Mouse (Mus musculus) cerebellum, postnatal 14 days (tissue): ENCODE measurements at regions not wholly inside any gene's neighbourhood (a gene's known extent, or its start where the extent isn't known, plus 50 kb on each side); places are given as distances from the start of the nearest gene placed in this dataset.
"Not testable (repeated sequence)": the region's sequence is repeated elsewhere in the genome, so short reads cannot be mapped to it uniquely, and the experiment has no call there.

ENCODE experiments used
- DNase-seq, 2 experiments: peaks; one replicate each; pipeline ENCODE4 v3.0.0; 2021; ENCODE audit warnings: mixed read lengths in 2 of 2

- peak in 1 of 2 experiments; percentile 54 for DNase-seq
Observed at GRCm38 (mm10) chr4:81570736-81571135, 128.1 kb upstream of the Mpdz start.

GRCm38 (mm10) chr4:81569531-81569930, 126.9 kb upstream of the Mpdz start:
- DNase-seq, result peak; percentile 37 to 58

DNA sequence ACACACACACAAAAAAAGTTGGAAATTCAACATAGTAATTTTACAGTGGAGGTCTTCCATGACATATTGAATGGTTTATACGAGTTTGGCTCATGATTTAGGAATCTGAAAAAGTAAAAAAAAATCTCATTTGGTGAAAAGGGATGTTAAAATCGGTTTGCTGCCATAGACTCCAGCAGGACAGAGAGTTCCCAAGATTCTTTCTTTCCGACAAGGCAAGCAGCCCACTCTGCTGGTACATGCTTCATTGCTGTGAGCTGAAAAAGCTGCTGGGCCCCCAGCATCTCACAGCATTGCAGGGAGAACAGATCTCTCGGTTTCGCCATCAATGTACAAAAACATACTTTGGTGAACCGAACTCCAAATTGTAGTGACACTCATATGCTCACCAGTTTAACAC, 125.8 kb upstream of the Mpdz start:
- peak; percentile 48 to 62 for DNase-seq

DNA sequence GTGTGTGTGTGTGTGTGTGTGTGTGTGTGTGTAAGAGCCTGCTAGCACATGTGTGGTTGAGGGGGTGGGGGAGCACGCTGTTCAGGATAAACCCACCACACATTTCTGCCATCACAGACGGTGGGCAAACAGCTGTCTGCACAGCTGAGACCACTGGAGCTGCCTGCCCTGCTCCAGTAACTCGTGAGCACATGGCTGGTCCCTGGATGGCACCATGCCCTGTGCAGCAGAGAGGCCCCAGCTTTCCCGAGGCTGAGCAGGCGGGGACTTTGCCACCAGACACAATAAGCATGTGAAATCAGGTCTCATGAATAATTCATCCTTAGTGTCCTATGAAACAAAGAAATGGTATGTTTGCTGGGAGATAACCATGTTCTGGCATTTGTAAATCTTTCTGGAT, 125.3 kb upstream of the Mpdz start:
- peak; percentile 89 to 90 for DNase-seq

GRCm38 (mm10) chr4:81566526-81566925, 123.9 kb upstream of the Mpdz start:
- peak; percentile 64 to 84 for DNase-seq

DNA sequence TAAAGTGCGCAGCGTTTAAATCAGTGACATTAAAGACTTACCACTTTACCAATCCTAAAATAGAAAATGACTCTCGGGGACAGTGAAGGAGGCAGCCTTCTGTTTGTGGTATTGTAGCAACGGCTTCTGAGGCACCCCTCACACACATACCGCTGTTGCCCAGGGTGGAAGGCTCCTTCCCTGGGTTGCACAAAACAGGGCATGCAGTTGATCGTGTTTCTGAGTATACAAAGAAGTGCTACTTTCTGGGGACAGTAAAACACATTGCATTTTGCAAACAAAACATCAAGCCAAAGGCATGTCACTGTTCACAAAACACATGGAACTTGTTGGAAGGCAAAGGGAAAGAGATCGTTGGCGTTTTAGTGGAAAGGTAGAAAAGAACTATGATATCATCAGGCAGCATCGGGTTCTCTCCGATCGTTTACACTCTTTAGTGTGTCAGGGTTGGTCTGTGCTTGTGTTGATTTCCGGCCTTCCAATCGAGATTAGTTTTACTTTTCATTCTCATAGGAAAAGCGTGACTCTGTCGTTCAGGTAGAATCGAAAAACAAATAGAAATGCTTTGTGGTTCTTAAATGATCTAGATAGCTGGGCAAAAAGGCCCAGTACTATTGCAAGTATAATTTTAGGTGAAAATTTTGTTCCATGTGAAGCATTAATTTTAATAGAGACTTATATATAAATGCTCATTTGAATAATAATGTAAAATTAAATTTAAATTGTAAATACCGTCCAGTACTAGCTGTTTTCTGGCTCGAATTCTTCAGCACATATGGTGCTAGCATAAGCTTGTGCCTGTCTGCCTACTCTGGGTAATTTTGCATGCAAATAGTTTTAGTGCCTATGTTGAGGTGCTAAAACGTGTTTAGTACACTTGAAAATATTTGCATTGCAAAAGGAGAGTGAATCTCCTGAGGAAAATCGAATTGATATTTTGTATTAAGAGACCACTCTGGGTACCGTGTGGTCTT, 123.1 kb upstream of the Mpdz start:
- DNase-seq, result peak; percentile 52 to 72

DNA sequence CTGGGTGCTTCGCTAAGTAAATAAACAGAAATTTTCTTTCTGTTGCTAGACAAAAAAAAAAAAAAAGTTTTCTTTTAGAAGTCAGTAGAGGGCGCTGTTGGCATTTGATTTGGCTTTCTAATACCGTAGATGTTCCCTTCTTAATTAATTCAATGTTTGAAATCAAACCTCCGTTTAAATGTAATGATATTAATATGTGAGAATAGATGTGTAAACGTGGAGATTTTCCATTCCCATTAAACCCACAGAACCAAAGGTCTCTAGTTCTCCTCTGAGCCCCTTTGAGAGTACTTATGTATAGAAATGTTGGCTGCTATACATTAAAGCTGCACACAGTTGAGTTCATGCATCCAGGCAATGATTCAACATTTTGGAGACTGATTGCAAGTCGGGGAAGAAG, 121.8 kb upstream of the Mpdz start:
- DNase-seq, result peak in 1 of 2 experiments; percentile 61

DNA sequence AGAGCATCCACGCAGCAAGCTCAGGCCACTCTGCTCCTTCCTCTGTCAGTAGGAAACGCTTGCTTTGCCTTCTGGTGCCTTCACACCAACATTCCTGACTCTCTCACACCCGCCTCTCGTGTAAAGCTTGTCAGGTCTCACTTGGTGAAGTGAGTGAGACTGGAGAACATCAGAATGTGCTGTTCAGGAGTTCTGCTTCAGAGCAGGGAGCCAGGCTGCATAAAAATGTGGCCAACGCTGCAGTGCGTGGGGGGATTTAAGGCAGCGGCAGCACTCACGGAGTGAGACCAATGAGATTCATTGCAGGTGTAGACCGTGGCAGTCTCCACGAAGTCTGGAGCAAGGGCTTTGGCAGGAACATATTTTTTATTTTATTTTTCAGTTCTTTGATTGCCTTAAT, 121.0 kb upstream of the Mpdz start:
- peak; percentile 38 to 52 for DNase-seq

DNA sequence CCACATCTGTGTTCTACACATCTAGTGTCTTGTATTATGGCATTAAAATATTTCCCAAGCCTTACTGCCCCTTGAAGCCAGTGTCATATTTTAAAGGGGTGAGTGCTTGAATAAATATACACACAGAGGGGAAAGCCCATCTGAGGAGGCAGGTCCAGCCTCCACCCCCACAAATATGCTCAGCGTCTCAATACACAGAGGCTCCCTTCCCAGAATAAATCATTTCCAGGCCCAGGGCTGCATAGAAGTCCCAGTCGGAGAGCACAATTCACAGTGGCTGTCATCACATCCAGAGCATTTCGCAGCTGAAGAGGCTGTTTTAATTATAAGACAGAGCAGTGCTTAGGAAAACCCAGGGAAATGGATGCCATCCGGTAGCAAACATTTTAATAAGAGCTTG, 118.8 kb upstream of the Mpdz start:
- DNase-seq, result peak in 1 of 2 experiments; percentile 3

- no peak for DNase-seq
Observed at GRCm38 (mm10) chr4:81550816-81551215, 108.2 kb upstream of the Mpdz start.

DNA sequence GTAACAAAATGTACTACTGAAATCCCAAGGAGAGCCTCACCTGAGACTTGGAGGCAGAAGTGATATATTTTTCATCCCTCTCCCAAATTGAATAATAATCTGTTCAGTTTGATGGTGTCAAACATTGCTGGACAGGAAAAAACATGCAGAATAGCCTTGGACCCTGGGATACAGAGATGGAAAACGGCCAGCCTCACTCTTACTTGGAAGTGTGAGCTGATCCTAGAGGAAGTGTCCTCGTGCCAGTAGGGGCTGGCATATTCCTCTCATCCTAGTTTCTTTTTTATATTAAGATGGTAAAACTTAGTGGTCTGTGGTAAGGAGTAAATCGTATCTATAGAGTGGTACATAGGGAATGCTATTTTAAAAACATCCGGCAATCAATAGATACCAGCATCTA, 107.6 kb upstream of the Mpdz start:
- peak; percentile 20 to 29 for DNase-seq

DNA sequence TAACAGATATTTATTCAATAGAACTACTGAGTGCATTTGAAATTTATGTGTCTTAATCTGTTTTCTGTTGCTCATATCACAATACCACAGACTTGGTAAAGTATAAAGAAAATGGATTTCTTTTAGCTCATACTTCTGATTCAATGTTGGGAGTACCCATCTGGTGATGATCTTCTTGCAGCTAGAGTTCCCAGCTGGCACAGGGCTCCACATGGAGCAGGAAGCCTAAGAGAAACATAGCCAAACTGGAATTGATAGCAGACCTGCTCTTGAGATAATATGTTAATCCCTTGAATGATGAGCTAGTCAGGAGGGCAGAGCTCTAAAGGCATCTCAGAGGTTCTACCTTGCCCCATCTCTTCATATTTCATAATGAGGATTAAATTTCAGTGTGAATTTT, 97.9 kb upstream of the Mpdz start:
- peak; percentile 17 to 25 for DNase-seq

GRCm38 (mm10) chr4:81539551-81539950, 96.9 kb upstream of the Mpdz start:
- DNase-seq, result no peak

GRCm38 (mm10) chr4:81536795-81537194, 94.2 kb upstream of the Mpdz start:
- no peak for DNase-seq

GRCm38 (mm10) chr4:81530546-81530945, 87.9 kb upstream of the Mpdz start:
- no peak for DNase-seq

GRCm38 (mm10) chr4:81519151-81519550, 76.5 kb upstream of the Mpdz start:
- not testable (repeated sequence) for DNase-seq

DNA sequence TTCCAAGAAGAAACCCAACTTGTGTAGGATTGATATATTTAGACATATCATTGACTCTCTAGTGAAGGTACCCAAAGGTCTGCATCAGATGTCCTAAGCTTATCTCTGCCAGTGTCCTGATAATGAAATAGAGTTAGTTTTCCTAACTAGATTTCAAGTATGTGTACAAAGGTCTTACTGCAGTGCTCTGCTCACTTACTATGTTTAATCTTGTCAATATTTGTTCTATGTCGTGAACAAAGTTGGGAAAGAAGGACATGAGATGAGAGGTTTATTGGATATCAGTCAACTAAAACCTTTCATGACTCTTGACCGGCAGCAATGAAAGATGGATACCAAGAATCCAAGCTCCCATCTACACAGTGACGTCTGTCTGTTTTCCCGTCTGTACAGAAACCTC, 71.9 kb upstream of the Mpdz start:
- no peak for DNase-seq

GRCm38 (mm10) chr4:81512396-81512795, 69.8 kb upstream of the Mpdz start:
- DNase-seq, result no peak

- DNase-seq, result peak; percentile 34 to 59
Observed at GRCm38 (mm10) chr4:81508776-81509175, 66.2 kb upstream of the Mpdz start.

- no peak for DNase-seq
Observed at GRCm38 (mm10) chr4:81506841-81507240, 64.2 kb upstream of the Mpdz start.

DNA sequence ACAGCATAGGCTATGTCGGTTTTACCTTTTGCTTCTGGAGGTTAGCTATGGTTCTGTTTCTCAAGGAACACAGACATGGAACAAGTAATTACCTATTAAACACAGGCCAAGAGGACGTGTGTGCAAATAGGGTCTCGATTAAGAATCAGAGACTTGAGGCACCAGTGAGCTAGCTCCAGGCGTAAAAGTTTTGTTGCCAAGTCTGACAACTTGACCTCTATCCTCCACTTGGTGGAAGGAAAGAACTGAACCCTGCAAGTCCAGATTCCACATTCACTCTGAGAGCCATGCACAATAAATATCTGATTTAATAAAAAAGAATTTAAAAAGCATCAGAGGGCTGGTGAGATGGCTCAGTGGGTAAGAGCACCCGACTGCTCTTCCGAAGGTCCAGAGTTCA, 63.7 kb upstream of the Mpdz start:
- DNase-seq, result no peak

DNA sequence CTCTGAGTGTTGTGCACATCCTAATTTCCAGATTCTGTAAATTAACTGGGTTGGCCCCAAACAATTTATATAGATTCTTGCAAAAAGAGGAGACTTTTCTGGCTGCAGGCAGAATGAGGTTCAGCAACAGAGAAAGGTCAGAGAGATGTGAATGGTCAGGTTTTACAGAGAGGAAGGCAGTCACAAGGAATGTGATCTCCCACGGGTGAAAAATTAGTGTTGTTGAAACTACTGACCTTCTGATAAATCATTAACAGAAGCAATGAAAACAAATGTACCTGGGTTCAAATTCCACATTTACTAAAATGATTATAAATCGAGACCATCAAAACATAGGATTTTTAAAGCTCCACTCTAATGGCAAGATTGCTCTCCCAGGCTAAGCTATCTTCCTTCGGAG, 62.5 kb upstream of the Mpdz start:
- DNase-seq, result no peak

DNA sequence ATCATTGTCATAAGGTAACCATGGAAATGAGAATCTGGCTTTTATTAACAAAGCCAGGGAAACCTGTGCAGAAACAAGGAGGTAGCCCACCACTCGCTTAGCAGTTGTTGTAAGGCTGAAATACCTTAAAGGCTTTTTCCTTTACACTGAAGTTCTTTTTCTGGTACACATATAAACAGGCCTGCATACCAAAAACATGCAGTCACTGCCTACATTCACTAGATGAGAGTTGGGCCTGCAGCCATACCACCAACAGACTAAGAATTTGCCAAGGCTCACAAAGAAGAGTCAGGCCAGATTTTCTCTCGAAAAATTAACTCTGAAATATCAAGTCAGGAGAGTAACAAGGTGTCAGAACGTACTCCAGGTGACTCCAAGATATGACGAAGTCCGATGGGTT, 61.3 kb upstream of the Mpdz start:
- DNase-seq, result peak in 1 of 2 experiments; percentile 18

DNA sequence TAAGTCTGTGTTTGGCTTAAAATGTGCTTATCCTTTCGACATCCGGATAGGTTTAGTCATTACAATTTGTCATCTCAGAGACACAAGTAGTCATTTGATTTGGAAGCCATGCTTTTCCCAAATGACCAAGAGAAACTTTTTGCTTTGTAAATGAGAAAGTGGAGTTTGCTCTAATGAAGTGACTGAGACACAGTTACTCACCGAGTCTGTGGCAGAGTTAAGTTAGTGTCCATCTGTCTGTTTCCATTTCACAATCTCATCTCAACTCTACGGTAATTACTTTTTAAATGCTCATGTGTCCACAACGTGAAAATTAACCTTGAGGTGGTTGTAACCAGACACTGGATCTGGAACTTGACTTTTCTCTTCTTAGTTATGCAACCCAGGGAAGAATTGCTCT, 59.2 kb upstream of the Mpdz start:
- DNase-seq, result no peak

- DNase-seq, result peak; percentile 12 to 35
Observed at GRCm38 (mm10) chr4:81498133-81498532, 55.5 kb upstream of the Mpdz start.
